Mouse (Mus musculus) cerebellum, adult 2 months (tissue): ENCODE data around the gene Npdc1.

ENCODE experiments used
- CTCF ChIP-seq: fragments of 200-500 bp; IDR thresholded peaks from 2 replicates; pipeline ENCODE4 v1.5.1; 2011; ENCODE audit warnings: low read depth, mild to moderate bottlenecking, control low read depth, low read length, moderate library complexity, borderline replicate concordance; ENCODE audit not compliant: insufficient read depth
- POLR2A ChIP-seq: fragments of 200-500 bp; IDR thresholded peaks from 2 replicates; pipeline ENCODE4 v1.6.1; 2011; ENCODE audit warnings: low read length, control low read depth, borderline replicate concordance; ENCODE audit not compliant: insufficient read depth

DNA sequence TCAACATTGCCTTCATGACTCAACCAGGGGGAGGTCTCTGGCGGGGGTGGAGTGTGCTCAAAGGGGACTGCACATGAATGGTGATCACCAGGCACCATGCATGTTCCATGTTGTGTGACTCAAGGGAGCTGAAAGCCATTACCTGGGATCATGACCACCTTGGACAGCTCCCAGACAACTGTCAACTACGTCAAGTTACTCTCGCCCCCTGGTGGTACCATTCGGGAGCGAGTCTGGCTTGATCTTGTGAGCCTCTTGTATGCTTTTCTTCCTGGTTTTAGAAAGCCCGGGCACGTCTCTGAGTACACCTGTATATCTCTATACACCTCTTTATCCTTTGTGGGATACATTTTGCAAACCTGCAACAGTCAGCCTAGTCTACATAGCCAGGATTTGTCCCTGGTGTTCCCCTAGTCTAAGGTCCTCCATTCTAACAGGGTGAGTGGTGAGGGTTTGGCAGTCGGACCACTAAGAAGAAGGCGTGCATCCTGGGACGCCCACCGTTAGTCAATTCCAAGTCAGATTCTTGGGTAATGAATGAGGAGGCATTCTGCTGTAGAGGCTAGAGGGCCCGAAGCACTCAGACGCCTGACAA lies 3.3 kb downstream of the Npdc1 start:
- TF ChIP-seq POLR2A (no peak), CTCF (peak; percentile 68; the same call in 1 of the 2 replicates)
